Mouse (Mus musculus) liver, adult (tissue): Measurements from ENCODE around the gene Rnf114.

Experiments used
- GATA4 ChIP-seq: IDR thresholded peaks from 2 replicates; pipeline ENCODE4 v1.6.1; 2014; ENCODE audit warnings: mild to moderate bottlenecking, low read length; ENCODE audit not compliant: insufficient replicate concordance

Rnf114 gene

DNA sequence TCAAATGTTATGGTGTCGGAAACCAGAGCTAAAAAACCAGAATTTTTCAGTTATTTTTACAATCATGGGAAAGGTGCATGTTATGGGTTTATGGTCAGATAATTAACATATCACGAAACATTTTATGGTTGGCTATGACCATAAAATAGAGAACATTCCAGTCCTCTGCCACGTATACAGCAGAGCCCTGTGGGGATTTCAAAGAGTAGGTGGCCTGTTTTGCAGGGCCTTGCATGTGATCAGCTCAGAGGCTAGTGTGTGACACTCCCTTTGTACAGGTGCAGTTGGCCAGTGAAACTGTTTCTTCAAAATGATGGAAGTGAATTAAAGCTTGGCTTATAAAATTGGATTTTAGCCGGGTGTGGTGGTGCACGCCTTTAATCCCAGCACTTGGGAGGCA lies 28.6 kb upstream of the Rnf114 start:
- no peak for TF ChIP-seq GATA4

DNA sequence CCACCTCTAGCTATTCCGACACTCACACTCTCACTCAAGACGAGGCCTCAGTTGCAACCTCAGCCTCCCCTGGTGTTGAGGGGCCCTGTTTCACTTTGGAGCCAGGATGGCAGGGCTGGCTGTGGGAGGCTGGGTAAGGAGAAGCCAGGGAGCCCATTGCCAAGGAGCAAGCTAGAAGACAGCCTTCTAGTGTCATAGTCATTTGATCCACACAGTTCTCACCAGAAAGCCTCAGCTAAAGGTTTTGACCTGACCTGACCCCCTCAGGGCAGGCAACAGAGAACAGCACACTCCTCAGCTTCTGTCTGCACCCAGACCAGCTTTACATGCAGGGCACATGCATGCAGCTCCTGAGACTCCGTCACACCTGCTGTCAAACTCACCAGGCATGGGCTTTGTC lies 26.5 kb upstream of the Rnf114 start:
- no peak for TF ChIP-seq GATA4

DNA sequence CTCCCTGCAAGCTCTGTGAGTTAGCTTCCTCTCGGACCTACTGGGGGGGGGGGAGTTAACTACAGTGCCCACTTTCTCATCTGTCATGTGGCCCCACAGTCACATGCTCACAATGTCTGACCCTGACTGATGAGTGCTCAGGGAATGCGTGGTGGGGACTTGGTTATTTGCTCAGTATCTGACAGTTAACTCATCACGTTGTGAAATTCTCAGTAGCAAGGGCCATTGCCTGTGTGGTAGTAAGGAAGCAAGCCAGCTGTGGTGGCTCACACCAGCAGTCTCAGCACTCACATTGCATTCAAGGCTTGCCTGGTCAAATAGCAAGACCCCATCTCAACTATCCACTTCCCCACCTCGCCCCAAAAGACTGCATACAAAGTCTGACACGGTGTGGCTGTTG lies 25.2 kb upstream of the Rnf114 start:
- no peak for TF ChIP-seq GATA4

DNA sequence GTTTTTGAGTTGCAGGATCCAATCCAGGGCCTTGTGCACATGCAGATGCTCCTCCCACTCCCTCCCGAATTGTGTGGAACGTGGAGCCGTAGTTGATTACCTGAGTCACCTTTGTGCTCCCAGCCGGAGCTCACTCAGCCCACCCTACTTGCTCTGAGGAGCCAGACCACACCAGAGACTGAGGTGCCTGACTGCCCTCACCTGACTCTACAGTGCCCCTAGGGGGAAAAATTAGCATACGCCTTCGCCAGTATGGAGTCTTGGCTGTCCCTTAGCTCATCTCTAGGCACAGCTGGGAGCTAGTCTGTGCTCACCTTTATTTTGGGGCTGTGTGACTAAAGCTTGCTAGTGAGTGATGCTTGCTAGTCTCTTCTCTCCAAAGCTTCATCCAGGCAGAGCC lies 24.0 kb upstream of the Rnf114 start:
- no peak for TF ChIP-seq GATA4

DNA sequence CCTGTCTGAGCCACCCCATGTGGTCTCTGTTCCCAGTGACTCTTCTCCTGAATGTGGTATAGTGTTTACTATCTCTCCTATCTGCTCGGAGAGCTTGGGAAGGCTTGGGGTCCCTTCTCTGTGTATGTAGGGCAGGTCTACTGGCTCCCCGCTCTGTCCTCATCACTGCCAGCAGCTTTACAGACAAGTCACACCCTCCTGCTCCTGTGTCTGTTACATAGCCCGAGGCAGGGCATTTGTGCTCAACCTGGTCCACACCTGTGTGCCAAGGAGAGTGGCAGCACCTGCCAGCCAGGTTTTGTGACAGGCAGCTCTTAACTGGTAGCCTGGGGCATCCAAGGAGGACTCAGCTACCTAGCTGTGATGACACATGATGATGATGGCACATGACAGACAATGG lies 21.8 kb upstream of the Rnf114 start:
- TF ChIP-seq GATA4 = no peak

DNA sequence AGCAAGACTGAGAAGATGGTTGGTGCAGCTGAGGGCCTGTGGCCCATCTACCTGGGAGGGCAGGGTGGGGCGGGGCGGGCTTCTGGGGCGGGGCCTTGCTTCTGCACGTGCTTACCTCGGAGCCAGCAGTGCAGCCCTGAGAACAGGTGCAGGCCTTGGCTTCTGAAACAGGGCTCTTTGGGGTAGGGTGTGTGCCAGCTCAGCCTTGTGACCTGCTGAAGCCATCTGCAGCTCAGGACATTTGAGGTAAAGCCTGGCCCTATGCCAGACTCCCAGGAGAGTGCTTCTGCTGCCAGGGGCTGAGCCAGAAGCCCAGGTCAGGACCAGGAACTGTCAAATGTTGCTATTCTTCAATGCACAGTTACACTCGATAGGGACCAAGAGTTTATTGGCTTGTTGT lies 20.9 kb upstream of the Rnf114 start:
- no peak for TF ChIP-seq GATA4

DNA sequence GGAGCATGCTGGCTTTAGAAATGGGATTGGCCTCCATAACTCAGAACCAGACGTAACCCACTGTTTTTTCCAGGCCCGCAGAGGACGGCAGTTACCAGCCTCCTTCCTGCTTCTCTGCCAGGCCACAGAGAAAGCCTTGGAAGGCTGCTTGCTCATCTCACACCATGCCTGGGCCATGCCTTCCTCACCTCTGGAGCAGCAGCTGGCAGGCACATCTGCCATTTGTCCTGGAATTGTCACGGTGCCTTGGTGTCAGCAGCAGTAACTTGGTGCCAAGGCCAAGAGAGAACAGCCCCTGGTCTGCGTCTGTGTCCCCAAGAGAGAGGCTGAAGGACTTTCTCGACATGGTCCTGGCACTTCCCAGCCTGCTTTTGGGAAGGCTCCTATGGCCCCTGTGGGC lies 18.2 kb upstream of the Rnf114 start:
- no peak for TF ChIP-seq GATA4

DNA sequence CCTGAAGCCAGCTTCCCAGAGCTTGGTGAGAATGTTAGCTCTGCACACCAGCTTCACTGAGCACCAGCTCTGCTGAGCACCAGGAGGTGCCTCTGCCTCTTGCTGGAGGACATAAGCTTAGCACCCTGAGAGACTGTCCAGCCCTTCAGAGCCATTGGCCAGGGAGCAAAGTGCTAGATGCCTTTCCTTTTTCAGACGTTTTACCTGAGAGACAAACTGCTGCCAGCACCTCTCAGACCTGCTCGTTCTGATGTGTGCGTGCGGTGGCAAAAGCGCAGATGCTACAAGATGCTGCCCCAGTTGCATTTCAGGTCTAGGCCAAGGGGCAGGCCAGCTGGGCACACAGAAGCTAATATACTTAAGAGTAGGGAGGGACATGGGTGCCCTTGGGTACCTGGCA lies 16.8 kb upstream of the Rnf114 start:
- TF ChIP-seq GATA4 = no peak

DNA sequence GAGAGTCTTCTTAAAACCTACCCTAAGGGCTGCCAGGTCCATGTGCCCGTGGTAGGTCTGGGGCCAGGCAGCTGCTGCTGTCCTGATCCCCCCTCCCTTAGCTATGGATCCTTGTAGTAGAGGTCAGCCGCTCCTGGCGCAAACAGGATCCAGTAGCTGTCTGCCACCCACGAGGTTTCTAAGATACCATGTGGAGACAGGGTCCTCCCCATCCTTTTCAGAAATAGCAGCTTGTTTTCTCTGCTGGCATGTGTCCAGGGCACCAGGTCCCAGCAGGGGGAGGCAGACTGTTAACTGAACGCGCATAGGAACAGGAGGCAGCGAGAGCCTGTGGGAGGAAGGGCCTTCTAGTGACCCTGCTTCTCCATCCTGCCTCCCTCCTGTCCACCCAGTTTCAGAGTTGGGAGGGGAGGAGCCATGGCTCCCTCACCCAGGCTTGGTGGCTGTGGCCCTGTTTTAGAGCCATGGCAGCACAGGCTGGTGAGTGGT lies 16.2 kb upstream of the Rnf114 start:
- TF ChIP-seq GATA4 = no peak

DNA sequence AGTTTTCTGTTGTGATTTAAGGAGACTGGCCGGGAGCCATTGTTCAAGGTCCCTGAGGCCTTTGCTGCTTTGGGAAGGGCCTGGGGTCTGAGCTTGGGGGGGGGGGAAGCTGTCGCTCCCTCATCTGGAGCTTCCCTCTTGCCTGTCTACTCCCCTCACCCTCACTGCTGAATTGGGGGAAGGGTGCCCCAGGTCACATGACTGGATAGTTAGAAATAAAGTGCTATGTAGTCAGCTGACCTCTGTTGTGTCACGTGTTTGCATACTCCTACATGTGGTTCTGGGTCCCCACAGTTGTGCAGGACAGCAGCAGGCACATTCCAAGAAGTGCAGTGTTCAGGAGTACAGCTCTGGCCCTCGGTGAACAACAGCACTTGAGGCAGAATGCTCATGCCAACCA lies 15.7 kb upstream of the Rnf114 start:
- TF ChIP-seq GATA4 = no peak

DNA sequence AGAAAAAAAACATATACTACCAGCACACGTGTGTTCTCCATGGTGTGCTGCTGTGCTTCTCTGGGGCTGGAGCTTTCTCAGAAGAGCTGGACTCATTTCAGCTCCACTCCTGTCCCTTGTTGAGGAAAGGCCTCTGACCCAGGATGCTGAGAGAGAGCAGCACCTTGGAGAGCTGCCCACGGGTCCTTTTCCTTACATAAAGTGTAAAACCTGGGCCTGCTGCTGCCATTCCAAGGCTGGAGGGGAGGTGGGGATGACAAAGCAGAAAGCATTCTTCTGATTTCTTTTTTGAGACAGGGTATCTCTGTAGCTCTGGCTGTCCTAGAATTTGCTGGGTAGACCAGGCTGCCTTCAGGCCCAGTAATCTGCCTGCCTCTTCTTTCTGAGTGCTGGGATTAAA lies 14.3 kb upstream of the Rnf114 start:
- TF ChIP-seq GATA4 = no peak

DNA sequence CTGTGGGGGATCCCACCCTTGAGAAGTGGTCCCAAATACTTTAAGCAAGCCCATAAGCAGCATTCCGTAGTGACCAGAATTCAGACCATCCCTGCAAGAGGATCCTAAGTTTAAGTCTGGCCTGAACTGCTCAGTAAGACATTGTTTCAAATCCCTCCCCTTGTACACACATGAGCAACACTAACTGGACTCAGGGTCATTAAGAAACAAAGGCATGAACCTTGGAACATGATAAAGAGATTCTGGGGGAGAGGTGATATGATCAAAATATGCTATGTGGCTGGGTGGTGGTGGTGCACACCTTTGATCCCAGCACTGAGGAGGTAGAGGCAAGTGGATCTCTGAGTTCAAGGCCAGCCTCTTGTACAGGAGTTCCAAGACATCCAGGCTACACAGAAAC lies 12.9 kb upstream of the Rnf114 start:
- no peak for TF ChIP-seq GATA4

DNA sequence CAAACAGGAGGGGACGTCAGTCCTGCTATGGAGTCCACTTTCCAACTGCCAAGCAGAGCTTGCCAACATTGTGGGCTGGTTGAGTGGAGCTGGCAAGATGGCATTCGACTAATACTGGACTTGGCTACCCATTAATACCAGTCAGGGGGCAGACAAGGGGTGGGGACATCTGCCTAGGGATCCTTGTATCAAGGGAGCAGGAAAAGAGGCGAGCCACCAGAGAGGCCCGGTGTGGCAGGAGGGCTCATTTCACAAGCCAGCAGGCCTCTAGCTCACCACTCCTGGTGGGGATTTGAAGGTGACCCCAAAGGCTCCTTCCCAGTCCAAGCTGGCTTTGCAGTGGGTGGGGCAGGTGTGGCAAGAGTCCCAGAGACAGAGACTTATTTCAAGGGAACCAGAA lies 9.8 kb upstream of the Rnf114 start:
- no peak for TF ChIP-seq GATA4

DNA sequence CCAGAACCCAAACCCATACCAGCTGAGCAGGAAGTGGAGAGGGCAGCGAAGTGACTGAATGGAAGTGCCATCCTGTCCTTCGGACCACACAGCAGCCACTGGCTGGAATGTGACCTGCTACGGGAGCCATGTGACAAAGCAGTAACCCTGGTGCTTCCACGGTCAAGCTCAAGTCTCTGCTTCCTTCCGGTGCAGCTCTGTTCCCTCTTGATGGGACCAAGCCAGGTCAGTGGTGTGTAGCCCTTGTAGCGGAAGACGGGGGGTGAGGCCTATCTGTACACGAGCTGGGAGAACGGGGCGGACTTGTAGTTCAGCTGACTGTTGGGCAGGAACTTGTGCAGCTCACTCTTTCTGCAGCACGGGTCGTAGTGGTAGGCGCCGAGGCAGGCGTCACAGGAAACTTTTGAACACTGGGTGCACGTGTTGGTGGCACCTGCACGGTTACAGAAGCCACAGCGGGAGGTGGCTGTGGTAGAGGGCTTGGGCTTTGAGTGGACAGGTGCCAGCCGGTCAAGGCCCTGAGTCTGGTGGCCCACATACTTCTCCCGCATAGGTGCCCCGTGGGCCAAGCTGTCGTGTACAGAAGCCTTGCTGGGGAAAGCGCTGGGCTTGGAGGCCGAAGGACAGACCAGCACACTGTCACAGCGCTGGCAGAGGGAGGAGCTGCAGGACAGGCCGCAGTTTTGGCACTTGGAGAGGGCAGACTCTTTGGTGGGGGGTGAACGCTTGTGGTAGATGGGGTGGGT lies 9.2 kb upstream of the Rnf114 start:
- peak; percentile 55; the same call in 1 of the 2 replicates for TF ChIP-seq GATA4

DNA sequence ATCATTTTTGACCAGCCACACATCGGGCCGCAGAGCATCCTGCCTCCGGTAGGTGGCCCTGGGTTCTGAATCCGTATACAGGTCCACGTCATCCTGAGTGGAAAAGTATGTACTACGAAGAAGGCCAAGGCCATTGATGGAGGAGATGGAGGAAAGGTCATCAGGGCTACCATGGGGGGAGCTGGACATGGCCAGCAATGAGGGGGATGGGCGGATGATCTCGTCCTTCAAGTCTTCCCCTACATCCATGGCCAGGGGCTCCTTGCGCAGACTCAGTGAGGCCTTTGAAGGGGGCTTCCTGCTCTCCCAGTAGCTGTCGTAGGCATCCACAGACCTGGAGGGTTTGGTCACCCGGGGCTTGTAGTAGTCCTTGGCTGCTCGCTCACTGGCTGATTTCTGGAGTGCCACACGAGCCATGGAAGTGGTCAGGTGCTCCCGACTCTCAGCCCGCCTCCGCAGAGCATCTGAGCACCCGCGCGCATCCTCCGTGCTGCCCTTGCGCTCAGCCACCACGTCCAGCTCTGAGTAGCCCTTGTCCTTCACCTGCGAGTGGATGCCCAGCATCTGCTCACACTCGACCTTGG lies 8.5 kb upstream of the Rnf114 start:
- TF ChIP-seq GATA4 = no peak

DNA sequence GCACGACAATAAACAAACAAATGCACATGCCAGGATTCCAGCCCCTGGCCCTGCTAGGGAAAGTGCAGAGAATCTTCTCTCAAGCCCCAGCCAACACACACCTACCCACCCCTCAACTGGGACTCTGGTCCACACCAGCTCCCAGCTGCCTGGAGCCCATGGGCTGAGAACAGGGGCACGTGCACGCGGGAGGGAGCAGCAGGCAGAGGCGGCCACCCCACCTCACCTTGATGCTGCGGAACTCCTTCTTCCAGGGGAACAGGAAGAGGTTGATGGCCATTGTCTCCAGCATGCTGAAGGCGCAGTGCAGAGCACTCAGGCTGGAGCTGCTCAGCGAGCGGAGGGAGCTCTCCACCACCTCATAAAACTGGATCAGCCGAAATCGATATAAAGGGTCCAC lies 7.5 kb upstream of the Rnf114 start:
- no peak for TF ChIP-seq GATA4
